Mouse (Mus musculus) splenic B cell, adult 2 months (primary cell): ENCODE data around the gene Slc41a1.

Experiments
- DNase-seq: peaks from one replicate; pipeline ENCODE4 v3.0.0-alpha.2; 2011; ENCODE audit warnings: low read depth, low spot score
- H3K27me3 ChIP-seq: 2 replicates; pipeline ENCODE4 v1.6.1; 2012; ENCODE audit warnings: mild to moderate bottlenecking, low read length, moderate library complexity, mixed read lengths; ENCODE audit not compliant: control insufficient read depth, poor library complexity, insufficient read depth, severe bottlenecking
- H3K36me3 ChIP-seq: 2 replicates; pipeline ENCODE4 v1.6.1; 2012; ENCODE audit warnings: mild to moderate bottlenecking, low read length, moderate library complexity, mixed read lengths; ENCODE audit not compliant: control insufficient read depth, poor library complexity, insufficient read depth, severe bottlenecking

Gene Slc41a1

DNA sequence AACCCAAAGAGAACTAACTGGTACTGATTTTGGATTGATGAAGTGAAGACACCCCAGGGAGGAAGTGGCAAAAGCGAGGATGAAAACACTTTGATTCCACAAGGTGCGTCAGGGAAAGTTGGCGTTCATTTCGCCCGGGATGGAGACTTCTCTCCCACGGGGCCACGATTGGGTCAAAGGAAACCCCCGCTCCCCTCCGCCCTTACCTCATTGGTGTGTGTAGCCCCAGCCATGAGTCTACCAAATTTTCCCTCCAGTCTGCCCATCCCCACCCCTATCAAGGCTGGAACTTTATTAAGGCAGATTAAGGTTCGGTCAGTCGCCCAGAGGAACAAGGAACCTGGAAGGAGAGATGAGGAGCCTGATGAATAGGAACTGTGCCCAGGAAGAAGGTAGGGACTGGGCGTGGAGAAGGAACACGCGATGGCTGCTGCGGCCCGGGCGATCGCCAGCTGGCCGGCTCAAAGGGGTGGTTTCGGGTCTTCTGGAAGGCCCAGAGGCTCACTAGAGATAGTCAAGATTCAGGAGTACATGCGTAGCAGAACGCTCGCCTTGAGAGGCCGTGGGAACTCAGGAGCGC, at the start of gene Slc41a1:
TSS of gene Slc41a1 (plus strand) at position 287 of the 580 bp plus-strand sequence.
- H3K27me3 ChIP-seq, result no peaks in the 10 kb centered on the region
- H3K36me3 ChIP-seq, result peaks cover 4% of the 10 kb centered on the region
- DNase-seq, result peak; percentile 53

DNA sequence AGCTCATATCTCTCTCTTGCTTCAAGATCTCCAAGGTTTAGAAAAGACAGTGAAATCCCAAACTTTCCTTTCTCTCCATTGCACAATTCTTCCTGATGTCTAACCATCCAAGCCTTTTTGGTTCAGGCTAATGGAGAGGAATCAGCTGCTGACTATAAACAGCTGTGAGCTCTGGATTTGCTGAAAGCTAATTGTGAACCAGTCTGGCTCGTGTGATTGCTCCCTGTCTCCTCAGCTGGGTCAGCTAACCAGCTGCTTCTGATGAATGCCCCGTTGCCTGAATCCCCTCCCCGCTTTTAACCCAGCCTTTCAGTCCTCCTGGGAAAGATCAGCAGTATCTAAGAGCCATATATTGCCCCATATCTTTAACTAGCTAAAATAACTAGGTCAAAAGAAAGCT, 32.7 kb upstream of the Slc41a1 start:
- H3K27me3 ChIP-seq, result no peaks in the 10 kb centered on the region
- H3K36me3 ChIP-seq, result no peaks in the 10 kb centered on the region
- DNase-seq, result no peak

DNA sequence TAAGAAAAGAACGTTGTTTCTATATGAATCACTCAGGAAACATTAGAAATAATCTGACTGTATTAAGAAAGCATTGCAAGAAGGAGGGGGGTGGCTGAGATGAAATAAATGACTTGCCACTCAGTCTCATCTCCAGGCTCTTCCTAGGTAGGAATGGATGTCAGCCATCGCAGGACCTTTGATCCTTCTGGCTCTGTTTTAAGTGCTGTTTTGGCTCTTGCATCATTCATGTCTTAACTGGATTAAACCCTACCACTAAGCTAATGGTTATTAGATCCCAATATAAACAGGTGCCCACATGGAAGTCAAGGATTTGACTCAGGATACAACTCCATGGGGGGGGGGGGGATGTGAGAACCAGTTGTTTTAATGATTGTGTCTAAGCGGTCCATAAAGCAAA, 32.1 kb upstream of the Slc41a1 start:
- no peaks in the 10 kb centered on the region for H3K36me3 ChIP-seq
- H3K27me3 ChIP-seq, result no peaks in the 10 kb centered on the region
- no peak for DNase-seq

DNA sequence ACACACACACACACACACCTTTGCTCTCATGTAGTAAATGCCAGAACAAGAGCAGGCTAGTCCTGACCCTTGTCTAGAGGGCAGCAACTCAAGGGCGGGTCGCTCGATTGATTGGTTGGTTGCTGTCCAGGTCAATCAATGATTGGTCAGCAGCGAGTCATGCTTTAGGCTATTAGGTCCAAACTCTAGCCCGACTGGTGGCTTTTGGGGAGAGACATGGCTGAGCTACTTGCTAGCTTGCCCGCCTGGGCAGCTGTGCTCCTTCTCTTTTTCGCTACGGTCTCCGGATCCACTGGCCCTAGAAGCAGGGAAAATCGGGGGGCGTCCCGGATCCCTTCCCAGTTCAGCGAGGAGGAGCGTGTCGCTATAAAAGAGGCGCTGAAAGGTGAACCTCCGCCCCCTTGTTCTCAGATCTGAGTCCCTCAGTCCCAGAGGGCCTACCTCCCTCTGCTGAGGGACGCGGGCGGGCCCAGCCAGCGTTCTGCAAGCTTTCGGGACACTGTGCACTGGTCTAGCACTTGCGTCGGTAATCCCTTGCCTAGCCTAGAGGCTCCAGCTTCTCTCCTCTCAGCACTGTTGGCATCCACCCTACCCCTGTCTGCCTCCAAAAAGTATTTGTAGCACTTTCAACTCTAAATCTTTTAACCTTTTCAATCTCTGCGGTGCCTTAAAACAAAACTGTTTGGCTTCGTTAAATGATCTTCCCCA, 29.9 kb upstream of the Slc41a1 start, which contains the start of gene Pm20d1:
TSS of gene Pm20d1 (plus strand) at position 180 of the 708 bp plus-strand sequence.
- Histone ChIP-seq H3K36me3 (no peaks in the 10 kb centered on the region), H3K27me3 (no peaks in the 10 kb centered on the region)
- peak; percentile 7 for DNase-seq

DNA sequence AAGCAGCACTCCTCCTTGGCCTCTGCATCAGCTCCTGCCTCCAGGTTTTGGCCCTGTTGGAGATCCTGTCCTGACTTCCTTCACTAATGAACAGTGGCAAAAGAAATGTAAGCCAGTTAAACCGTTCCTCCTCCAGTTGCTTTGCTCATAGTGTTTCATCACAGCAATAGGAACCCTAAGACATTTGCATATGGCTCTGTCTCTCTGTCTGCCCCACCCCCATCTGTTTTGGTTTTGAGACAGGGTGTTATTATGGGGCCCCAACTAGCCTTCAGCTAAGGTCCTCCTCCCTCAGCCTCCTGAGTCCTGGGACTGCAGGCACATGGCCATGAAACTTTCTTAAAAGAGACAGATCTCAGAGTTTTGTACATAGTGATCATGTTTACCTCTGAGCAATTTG, 27.3 kb upstream of the Slc41a1 start:
- Histone ChIP-seq H3K27me3 (no peaks in the 10 kb centered on the region), H3K36me3 (no peaks in the 10 kb centered on the region)

DNA sequence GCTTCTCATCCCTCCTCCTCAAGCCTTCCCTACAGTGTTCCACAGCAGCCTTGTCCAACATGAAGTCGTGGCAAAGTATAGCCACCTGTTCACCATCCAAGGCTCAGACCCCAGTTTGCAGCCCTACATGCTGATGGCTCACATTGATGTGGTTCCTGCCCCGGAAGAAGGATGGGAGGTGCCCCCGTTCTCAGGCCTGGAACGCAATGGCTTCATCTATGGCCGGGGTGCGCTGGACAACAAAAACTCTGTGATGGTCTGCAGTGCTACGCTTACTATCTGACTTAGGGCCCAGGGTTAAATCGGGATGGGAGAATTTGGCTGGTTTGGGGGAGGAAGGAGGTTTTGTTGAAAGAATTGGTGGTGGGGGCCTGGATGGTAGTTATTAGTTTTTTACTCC, 26.2 kb upstream of the Slc41a1 start:
- Histone ChIP-seq H3K36me3 (no peaks in the 10 kb centered on the region), H3K27me3 (no peaks in the 10 kb centered on the region)
- no peak for DNase-seq

More for the DNA sequence above, 27.3 kb upstream of the Slc41a1 start:
- no peak for DNase-seq

DNA sequence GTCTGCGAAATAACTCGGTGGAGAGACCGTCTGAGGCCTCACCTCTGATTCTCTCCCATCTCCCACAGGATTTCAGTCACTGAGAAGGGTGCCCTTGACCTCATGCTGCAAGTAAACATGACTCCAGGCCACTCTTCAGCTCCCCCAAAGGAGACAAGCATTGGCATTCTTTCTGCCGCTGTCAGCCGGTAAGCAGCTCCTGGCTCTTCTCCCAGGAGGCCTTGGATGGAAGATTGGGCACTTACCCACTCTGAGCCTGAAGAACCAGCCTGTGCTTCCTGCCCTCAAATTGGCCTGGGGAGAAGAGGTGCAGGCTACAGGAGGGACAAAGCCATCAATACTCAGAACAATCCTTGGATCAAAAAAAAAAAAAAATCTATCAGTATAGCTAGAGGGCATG, 24.6 kb upstream of the Slc41a1 start:
- Histone ChIP-seq H3K27me3 (no peaks in the 10 kb centered on the region), H3K36me3 (no peaks in the 10 kb centered on the region)
- no peak for DNase-seq

DNA sequence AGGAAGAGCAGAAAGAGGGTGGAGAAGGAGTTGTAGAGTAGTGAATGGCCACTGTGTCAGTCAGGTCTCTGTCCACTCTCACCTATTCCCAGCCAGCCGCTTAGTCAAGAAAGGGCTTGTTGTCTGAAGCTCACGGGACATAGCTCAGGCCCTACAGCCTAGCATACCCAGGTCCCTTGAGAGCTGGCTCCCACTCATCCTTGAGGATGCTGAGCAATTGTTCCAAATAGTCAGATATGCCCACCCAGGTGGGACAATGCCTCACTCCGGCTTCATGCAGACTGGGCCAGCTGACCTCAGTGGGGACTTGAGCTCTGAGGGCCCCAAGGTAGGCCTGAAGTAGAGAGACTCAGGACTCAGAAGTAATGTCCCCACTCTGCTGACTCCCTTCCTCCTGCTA, 23.1 kb upstream of the Slc41a1 start:
- H3K36me3 ChIP-seq, result no peaks in the 10 kb centered on the region
- no peaks in the 10 kb centered on the region for H3K27me3 ChIP-seq
- DNase-seq, result no peak

DNA sequence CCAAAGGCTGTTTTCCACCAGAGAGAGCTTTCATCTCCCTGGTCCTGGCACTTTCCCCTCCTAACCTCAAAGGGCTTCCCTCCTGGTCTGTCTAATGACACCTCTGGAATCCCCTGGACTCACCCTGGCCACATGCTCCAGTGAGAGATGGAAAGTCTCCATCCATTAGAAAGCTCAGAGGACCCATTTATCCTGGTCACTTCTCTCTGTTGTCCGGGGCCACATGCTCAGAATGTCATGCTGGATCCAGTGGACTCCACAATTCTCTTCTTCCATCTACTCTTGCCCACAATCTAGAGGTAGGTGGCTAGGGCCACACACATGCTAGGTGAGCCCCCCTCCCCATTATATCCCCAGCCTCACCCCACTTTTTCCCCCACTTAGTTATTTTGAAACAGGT, 18.3 kb upstream of the Slc41a1 start:
- no peak for DNase-seq
- H3K36me3 ChIP-seq, result no peaks in the 10 kb centered on the region
- H3K27me3 ChIP-seq, result no peaks in the 10 kb centered on the region

DNA sequence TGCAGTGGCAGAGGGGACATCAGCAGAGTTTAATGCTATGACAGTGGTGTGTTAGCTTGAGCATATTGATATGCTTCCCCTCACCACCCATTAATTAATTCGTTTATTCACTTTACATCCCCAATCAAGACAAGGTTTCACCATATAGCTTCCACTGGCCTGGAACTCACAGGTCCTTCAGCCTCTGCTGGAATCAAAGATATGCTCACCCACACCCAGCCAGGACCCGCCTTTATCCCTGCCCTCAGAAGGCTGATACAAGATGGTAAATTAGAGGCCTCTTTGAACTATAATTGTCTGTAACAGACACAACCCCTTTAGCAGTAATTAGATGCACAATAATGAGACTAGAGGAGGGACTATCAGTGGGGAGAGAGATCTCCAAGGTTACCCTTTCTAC, 17.6 kb upstream of the Slc41a1 start:
- Histone ChIP-seq H3K36me3 (no peaks in the 10 kb centered on the region), H3K27me3 (no peaks in the 10 kb centered on the region)
- DNase-seq, result no peak

DNA sequence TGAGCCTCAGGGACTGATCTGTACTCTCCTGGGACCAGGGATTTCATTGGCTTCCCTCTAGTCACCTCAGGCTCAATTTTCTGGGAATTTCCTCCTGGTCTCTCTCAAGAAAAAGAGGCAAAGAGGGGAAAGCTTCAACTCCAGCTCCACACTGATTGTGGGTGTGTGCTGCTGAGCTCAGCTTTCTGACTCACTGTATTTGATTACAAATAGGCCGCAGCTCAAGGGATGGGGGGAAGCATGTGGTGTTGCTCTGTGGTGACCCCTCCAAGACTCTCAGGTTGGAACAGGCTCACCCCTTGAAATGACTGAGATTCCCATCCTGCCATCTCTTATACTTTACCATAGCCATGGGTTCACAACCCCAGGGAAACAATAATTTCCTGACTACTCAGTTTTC, 15.9 kb upstream of the Slc41a1 start:
- H3K27me3 ChIP-seq, result no peaks in the 10 kb centered on the region
- H3K36me3 ChIP-seq, result no peaks in the 10 kb centered on the region
- no peak for DNase-seq

DNA sequence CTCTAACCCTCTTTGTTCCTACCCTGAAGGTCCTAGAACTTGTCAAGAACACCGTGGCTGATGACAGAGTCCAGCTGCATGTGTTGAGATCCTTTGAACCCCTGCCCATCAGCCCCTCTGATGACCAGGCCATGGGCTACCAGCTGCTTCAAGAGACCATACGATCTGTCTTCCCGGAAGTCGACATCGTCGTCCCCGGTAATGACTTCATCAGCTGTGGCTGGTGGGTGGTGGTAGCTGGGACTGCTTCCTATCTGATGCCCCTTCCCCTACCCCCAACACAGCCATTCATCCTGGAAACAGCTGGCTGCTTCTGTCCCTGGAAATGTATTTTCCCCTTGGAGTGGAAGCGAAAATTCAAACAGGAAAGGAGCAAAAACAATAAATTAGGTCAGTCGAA, 15.3 kb upstream of the Slc41a1 start:
- H3K27me3 ChIP-seq, result no peaks in the 10 kb centered on the region
- DNase-seq, result no peak
- H3K36me3 ChIP-seq, result no peaks in the 10 kb centered on the region

DNA sequence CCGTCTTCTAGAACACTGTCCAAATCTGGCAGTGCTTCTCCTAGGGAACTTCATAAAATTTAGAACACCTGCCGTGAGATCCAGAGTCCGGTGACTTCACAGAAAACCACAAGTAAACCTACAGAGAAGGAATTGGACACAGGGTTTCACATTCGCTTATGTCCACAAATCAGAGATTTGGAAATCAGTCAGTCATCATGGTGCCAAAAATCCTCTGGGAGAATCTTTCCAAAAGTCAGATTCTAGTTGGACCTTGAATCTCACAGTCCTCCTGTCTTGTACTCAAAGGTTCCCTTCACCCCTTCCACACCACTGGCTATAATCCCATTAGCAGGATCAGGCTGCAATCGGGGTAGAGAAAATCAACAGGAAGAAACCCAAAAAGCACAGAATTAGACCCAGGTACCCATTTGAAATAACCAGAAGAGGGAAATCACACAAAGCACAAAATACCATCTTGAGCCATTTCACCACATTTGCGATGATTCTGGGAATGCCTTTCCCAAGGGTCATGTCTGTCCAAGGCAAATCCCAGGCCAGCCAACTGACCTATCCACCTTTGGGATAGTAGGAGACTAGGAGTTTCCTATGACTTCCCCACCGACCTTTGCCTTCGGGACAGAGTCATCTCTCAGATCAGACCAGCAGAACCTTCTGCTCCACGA, 14.5 kb upstream of the Slc41a1 start:
- Histone ChIP-seq H3K27me3 (no peaks in the 10 kb centered on the region), H3K36me3 (no peaks in the 10 kb centered on the region)
- no peak for DNase-seq

DNA sequence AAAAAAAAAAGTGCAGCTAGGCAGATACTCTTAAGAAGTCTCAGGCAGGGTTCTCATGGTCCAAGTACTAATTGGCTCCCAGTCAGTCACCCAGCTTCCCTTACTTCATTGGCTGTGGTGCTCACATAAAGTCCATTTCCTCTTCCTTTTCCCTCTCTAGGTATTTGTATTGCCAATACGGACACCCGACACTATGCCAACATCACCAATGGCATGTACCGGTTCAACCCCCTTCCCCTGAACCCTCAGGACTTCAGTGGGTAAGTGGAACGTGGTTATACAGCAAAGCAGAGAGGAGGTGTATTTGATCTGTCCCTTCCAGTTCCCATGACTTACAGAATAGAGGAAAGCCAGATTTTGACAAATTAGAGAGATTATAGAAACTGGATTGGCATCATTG, 13.6 kb upstream of the Slc41a1 start:
- no peak for DNase-seq
- Histone ChIP-seq H3K27me3 (no peaks in the 10 kb centered on the region), H3K36me3 (no peaks in the 10 kb centered on the region)

DNA sequence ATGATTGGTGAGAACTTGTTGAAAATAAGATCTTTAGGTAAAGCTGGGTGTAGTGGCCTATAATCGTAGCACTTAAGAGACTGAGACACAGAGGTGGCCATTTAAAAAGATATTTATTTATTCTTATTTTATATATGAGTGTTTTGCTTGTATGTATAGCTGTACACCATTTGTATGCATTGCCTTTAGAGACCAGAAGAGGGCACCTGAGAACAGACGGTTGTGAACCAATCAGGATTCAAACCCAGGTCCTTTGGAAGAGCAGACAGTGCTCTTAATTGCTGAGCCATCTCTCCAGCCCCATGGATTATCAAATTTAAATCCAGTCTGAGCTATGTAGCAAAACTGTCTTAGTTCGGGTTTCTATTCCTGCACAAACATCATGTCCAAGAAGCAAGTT, 13.1 kb upstream of the Slc41a1 start:
- Histone ChIP-seq H3K27me3 (no peaks in the 10 kb centered on the region), H3K36me3 (no peaks in the 10 kb centered on the region)
- DNase-seq, result peak; percentile 38
